Mouse (Mus musculus) C2C12 (cell line): ENCODE results near the gene Mfsd2b.

ENCODE experiments used
- CEBPB ChIP-seq: IDR thresholded peaks from one replicate; pipeline ENCODE4 v1.6.1; 2011; ENCODE audit warnings: low read depth, mild to moderate bottlenecking, control low read depth, moderate library complexity
- CTCF ChIP-seq: IDR thresholded peaks from one replicate; pipeline ENCODE4 v1.5.1; 2011; ENCODE audit not compliant: control insufficient read depth, insufficient read depth, insufficient read length

- no peak for TF ChIP-seq CTCF
- TF ChIP-seq CEBPB = no peak
Measured at GRCm38 (mm10) chr12:4859241-4859914, 14.8 kb downstream of the Mfsd2b start.
